Mouse (Mus musculus) embryo, embryonic 11.5 days (tissue): ENCODE measurements around the gene Mtor.
A peak's percentile ranks its signal among the peaks of the same experiment; 100 is the strongest.

Experiments
- DNase-seq: peaks from one replicate; pipeline ENCODE4 v3.0.0-alpha.2; 2012; ENCODE audit warnings: low read depth, low spot score

The Mtor gene

GRCm38 (mm10) chr4:148442598-148442997, 5.8 kb upstream of the Mtor start:
- DNase-seq = no peak

GRCm38 (mm10) chr4:148444250-148444967, 4.0 kb upstream of the Mtor start, which contains the start of gene Ubiad1:
TSS of gene Ubiad1 (minus strand) at chr4:148444771.
- peak; percentile 67 for DNase-seq

- DNase-seq = no peak
Observed at GRCm38 (mm10) chr4:148448853-148449245, 438 bp downstream of the Mtor start.

- no peak for DNase-seq
Observed at GRCm38 (mm10) chr4:148453707-148454106, 5.3 kb downstream of the Mtor start.

- no peak for DNase-seq
Observed at GRCm38 (mm10) chr4:148455477-148456025, 7.1 kb downstream of the Mtor start.

- DNase-seq = no peak
Observed at GRCm38 (mm10) chr4:148460656-148461284, 12.4 kb downstream of the Mtor start.

GRCm38 (mm10) chr4:148461772-148462171, 13.4 kb downstream of the Mtor start:
- no peak for DNase-seq

GRCm38 (mm10) chr4:148462717-148463116, 14.3 kb downstream of the Mtor start:
- DNase-seq = no peak

- no peak for DNase-seq
Observed at GRCm38 (mm10) chr4:148463208-148463960, 15.0 kb downstream of the Mtor start.

- DNase-seq = no peak
Observed at GRCm38 (mm10) chr4:148464301-148464700, 15.9 kb downstream of the Mtor start.

GRCm38 (mm10) chr4:148464869-148465268, 16.5 kb downstream of the Mtor start:
- no peak for DNase-seq

- DNase-seq = no peak
Observed at GRCm38 (mm10) chr4:148466511-148467079, 18.2 kb downstream of the Mtor start.

- no peak for DNase-seq
Observed at GRCm38 (mm10) chr4:148468396-148468795, 20.0 kb downstream of the Mtor start.

- DNase-seq = no peak
Observed at GRCm38 (mm10) chr4:148469487-148470252, 21.3 kb downstream of the Mtor start.

- peak; percentile 37 for DNase-seq
Observed at GRCm38 (mm10) chr4:148471363-148471806, 23.0 kb downstream of the Mtor start.

GRCm38 (mm10) chr4:148472436-148473174, 24.2 kb downstream of the Mtor start:
- DNase-seq = no peak

GRCm38 (mm10) chr4:148473496-148473895, 25.1 kb downstream of the Mtor start:
- DNase-seq = no peak

GRCm38 (mm10) chr4:148480245-148480644, 31.8 kb downstream of the Mtor start:
- no peak for DNase-seq

GRCm38 (mm10) chr4:148481557-148482168, 33.3 kb downstream of the Mtor start:
- DNase-seq = no peak

GRCm38 (mm10) chr4:148484511-148484910, 36.1 kb downstream of the Mtor start:
- DNase-seq = no peak
